Mouse (Mus musculus) myocyte (in vitro differentiated cells): ENCODE data around the gene Rab27a. TPM values are rescaled to one million over a fixed set of nuclear protein-coding genes. Genes with fewer than 3 reads are reported as not detected.

Experiments
- H3K27me3 ChIP-seq: one replicate; pipeline ENCODE4 v1.6.1; 2011; ENCODE audit not compliant: control insufficient read depth, insufficient read depth, insufficient read length
- H3K36me3 ChIP-seq: one replicate; pipeline ENCODE4 v1.6.1; 2011; ENCODE audit not compliant: control insufficient read depth, insufficient read depth
- H3K4me2 ChIP-seq: one replicate; pipeline ENCODE4 v1.6.1; 2011; ENCODE audit warnings: low read depth, control low read depth
- H3K4me3 ChIP-seq: one replicate; pipeline ENCODE4 v1.5.1; 2011; ENCODE audit warnings: mild to moderate bottlenecking, control low read depth, moderate library complexity
- H3K79me2 ChIP-seq: one replicate; pipeline ENCODE4 v1.6.1; 2011; ENCODE audit not compliant: control insufficient read depth, insufficient read depth
- H3ac ChIP-seq: one replicate; pipeline ENCODE4 v1.6.1; 2011; ENCODE audit not compliant: control insufficient read depth, insufficient read length
- CEBPB ChIP-seq: IDR thresholded peaks from 2 replicates; pipeline ENCODE4 v1.6.1; 2011; ENCODE audit warnings: mild to moderate bottlenecking, moderate library complexity; ENCODE audit not compliant: poor library complexity, insufficient read depth, severe bottlenecking
- E2F4 ChIP-seq: IDR thresholded peaks from one replicate; pipeline ENCODE4 v1.6.1; 2011; ENCODE audit warnings: mild to moderate bottlenecking, control low read depth, moderate library complexity; ENCODE audit not compliant: insufficient read depth
- MAX ChIP-seq: IDR thresholded peaks from one replicate; pipeline ENCODE4 v1.6.1; 2011; ENCODE audit warnings: low read depth, mild to moderate bottlenecking, control low read depth
- MYOD1 ChIP-seq, 3 experiments: IDR thresholded peaks; one replicate each; pipeline ENCODE4 v1.6.1; 2011; ENCODE audit warnings: control low read depth in 2 of 3, low read depth in 2 of 3, mild to moderate bottlenecking in 2 of 3, moderate library complexity in 1 of 3; ENCODE audit not compliant: insufficient read length in 2 of 3, control insufficient read depth in 1 of 3
- MYOG ChIP-seq, 3 experiments: IDR thresholded peaks; one replicate each; pipeline ENCODE4 v1.6.1; 2011; ENCODE audit warnings: control low read depth in 2 of 3, low read depth in 2 of 3, mild to moderate bottlenecking in 2 of 3; ENCODE audit not compliant: insufficient read length in 2 of 3, control insufficient read depth in 1 of 3, insufficient read depth in 1 of 3
- POLR2A ChIP-seq: IDR thresholded peaks from one replicate; pipeline ENCODE4 v1.6.1; 2011; ENCODE audit warnings: low read depth, mild to moderate bottlenecking, control low read depth, moderate library complexity; ENCODE audit not compliant: insufficient read length
- POLR2AphosphoS2 ChIP-seq: IDR thresholded peaks from one replicate; pipeline ENCODE4 v1.6.1; 2011; ENCODE audit warnings: low read depth, control low read depth; ENCODE audit not compliant: insufficient read length
- REST ChIP-seq: IDR thresholded peaks from one replicate; pipeline ENCODE4 v1.6.1; 2011; ENCODE audit warnings: mild to moderate bottlenecking, control low read depth, moderate library complexity; ENCODE audit not compliant: insufficient read depth, insufficient read length
- SRF ChIP-seq: IDR thresholded peaks from one replicate; pipeline ENCODE4 v1.6.1; 2011; ENCODE audit warnings: low read depth; ENCODE audit not compliant: control insufficient read depth, insufficient read length
- TCF12 ChIP-seq: IDR thresholded peaks from one replicate; pipeline ENCODE4 v1.6.1; 2011; ENCODE audit warnings: mild to moderate bottlenecking, control low read depth; ENCODE audit not compliant: poor library complexity, insufficient read depth, severe bottlenecking
- TCF3 ChIP-seq: IDR thresholded peaks from one replicate; pipeline ENCODE4 v1.6.1; 2011; ENCODE audit warnings: low read depth, control low read depth; ENCODE audit not compliant: insufficient read length
- USF1 ChIP-seq: IDR thresholded peaks from one replicate; pipeline ENCODE4 v1.6.1; 2011; ENCODE audit warnings: low read depth, mild to moderate bottlenecking, control low read depth, moderate library complexity
- polyA plus RNA-seq: library from polyadenylated mRNA; unstranded; fragments of >200 nt; fragmentation: generic; extraction: Trizol; gene quantifications from one replicate; pipeline ENCODE4 v1.2.1, GENCODE M21; 2012; ENCODE audit warnings: missing spikeins

Gene Rab27a
- polyA plus RNA-seq, 1 experiment: 0.10 TPM

DNA sequence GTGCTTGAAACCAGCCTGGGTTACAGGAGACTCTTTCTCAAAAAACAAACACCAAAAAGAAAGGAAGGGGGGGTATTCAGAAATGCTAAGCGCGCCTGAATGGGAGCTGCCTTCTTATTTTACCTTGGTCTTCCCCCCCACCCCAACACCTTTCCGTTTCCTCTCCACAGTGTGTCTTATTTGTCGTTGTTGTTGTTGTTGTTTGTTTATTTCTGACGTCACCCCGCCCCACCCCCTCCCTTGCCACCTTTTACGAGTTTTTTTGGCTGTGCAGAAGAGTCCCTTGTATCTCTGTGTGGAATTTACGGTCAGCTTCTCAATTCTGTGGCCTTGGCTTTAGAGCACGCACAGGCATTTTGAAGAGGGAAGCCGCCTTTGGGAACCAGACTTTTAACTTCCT, 1.1 kb downstream of the Rab27a start:
- no peaks in the 10 kb centered on the region for H3K27me3 ChIP-seq
- no peak overlapping the region for H3K4me2 ChIP-seq
- H3ac ChIP-seq: no peak overlapping the region
- no peak overlapping the region for H3K4me3 ChIP-seq
- H3K36me3 ChIP-seq: no peaks in the 10 kb centered on the region
- no peaks in the 10 kb centered on the region for H3K79me2 ChIP-seq
- TF ChIP-seq MAX (no peak), CEBPB (no peak), MYOG (IDR thresholded peaks at IDR 0.05; ENCODE audit: control insufficient read depth in 1 of 3, insufficient read depth in 1 of 3, insufficient read length in 2 of 3, low read depth in 2 of 3) (no peak), SRF (no peak), POLR2AphosphoS2 (no peak), MYOD1 (IDR thresholded peaks at IDR 0.05; ENCODE audit: control insufficient read depth in 1 of 3, insufficient read length in 2 of 3, low read depth in 2 of 3) (no peak), USF1 (no peak), TCF12 (no peak), REST (no peak), POLR2A (no peak), TCF3 (no peak), E2F4 (no peak)

DNA sequence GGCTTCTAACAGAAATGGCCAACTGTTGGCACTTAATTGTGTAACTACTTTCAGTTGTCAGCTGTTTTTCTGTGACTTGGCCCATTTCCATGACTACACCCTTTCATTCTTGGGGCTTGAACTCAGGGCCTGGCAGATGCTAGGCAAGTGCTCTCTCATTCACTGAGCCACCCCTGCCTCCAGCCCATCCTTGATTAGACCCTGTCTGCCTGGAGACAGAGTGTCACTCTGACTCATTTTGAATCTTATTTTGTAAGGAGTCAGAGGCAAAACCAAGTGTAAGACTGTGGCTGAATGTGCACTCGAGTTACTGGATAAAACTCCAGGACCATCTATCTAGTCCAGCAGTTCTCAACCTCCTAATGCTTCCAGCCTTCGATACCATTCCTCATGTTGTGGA, 3.3 kb downstream of the Rab27a start:
- no peak overlapping the region for H3K4me3 ChIP-seq
- no peak overlapping the region for H3ac ChIP-seq
- no peaks in the 10 kb centered on the region for H3K36me3 ChIP-seq
- no peak overlapping the region for H3K4me2 ChIP-seq
- no peaks in the 10 kb centered on the region for H3K79me2 ChIP-seq
- H3K27me3 ChIP-seq: no peaks in the 10 kb centered on the region
- TF ChIP-seq POLR2AphosphoS2 (no peak), REST (no peak)

DNA sequence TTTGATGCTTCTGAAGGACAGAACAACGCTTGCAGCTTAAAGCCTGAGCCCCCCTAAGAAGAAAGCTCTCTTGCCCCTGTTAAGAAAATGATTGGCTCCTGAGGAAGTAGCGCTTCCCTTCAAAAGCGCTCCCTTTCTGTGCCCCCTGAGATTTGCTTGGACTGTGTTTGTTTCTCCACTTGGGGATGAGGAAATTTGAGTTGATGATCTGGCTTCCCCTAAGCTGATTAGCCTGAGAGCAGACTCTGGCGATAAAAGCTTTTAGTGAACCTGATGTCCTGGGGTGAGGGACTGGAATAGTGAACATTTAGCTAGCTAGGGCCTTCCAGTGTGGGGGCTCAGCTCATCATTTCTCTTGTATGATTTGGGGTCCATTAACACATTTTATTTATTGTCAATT, 4.3 kb downstream of the Rab27a start:
- Histone ChIP-seq H3K4me3 (no peak overlapping the region), H3K79me2 (no peaks in the 10 kb centered on the region), H3K36me3 (no peaks in the 10 kb centered on the region), H3K4me2 (no peak overlapping the region), H3ac (no peak overlapping the region), H3K27me3 (no peaks in the 10 kb centered on the region)
- TF ChIP-seq CEBPB: no peak

DNA sequence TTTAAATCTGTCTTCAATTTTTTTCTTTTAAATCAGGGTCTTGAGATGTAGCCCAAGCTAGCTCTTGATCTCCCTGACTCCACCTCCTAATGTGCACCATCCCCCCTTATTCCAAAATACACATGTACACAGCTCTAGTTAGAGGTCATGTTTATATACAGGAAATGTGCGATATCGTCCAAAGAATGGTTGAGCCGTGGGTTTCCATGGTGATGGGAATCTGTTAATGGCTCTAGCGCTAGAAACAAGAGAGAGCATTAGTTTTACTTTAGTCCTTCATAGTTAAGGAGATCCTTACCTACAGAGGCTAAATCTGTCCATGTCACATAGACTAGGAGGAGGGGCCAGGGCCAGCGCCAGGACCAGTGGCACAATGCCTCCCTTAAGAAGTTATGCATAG, 5.2 kb downstream of the Rab27a start:
- Histone ChIP-seq H3K4me3 (no peak overlapping the region), H3ac (no peak overlapping the region), H3K36me3 (no peaks in the 10 kb centered on the region), H3K4me2 (no peak overlapping the region), H3K79me2 (no peaks in the 10 kb centered on the region), H3K27me3 (peaks cover 3% of the 10 kb centered on the region)
- no peak for TF ChIP-seq E2F4
- TF ChIP-seq SRF: no peak
- TF ChIP-seq MYOG (IDR thresholded peaks at IDR 0.05; ENCODE audit: control insufficient read depth in 1 of 3, insufficient read depth in 1 of 3, insufficient read length in 2 of 3, low read depth in 2 of 3): no peak
- TF ChIP-seq POLR2AphosphoS2: no peak
- TF ChIP-seq TCF3: no peak
- TF ChIP-seq TCF12: no peak
- TF ChIP-seq REST: no peak
- no peak for TF ChIP-seq CEBPB
- no peak for TF ChIP-seq POLR2A
- no peak for TF ChIP-seq USF1
- no peak for TF ChIP-seq MAX
- no peak for TF ChIP-seq MYOD1 (IDR thresholded peaks at IDR 0.05; ENCODE audit: control insufficient read depth in 1 of 3, insufficient read length in 2 of 3, low read depth in 2 of 3)

DNA sequence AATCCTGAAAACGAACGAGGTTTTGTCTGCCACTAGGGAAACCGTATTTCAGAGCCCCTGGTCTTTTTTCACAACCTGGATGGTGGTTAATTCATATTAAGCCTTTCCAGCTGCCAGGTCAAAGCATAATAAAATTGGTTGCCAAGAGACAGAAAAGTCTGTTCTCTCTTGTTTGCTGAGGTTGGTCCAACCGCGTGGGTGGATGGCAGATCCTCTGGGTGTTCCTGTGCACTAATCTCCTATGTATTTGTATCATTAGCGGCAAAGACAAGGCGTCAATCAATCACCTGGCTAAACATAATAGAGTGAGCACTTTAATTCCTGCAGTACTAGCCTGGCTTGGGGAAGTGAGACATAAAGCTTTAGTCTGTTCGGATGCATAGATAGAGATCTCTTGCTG, 6.0 kb downstream of the Rab27a start:
- no peaks in the 10 kb centered on the region for H3K36me3 ChIP-seq
- no peak overlapping the region for H3ac ChIP-seq
- no peaks in the 10 kb centered on the region for H3K79me2 ChIP-seq
- peaks cover 11% of the 10 kb centered on the region for H3K27me3 ChIP-seq
- TF ChIP-seq SRF (no peak), E2F4 (no peak), TCF3 (no peak), MAX (no peak), CEBPB (no peak), USF1 (no peak), REST (no peak), POLR2AphosphoS2 (no peak), MYOG (IDR thresholded peaks at IDR 0.05; ENCODE audit: control insufficient read depth in 1 of 3, insufficient read depth in 1 of 3, insufficient read length in 2 of 3, low read depth in 2 of 3) (no peak), POLR2A (no peak), MYOD1 (IDR thresholded peaks at IDR 0.05; ENCODE audit: control insufficient read depth in 1 of 3, insufficient read length in 2 of 3, low read depth in 2 of 3) (no peak), TCF12 (no peak)
- H3K4me3 ChIP-seq: no peak overlapping the region
- no peak overlapping the region for H3K4me2 ChIP-seq
